Mouse (Mus musculus) myocyte (in vitro differentiated cells): ENCODE data around the gene Mag. TPM values are rescaled to one million over a fixed set of nuclear protein-coding genes. Genes with fewer than 3 reads are reported as not detected.
"Not testable (repeated sequence)": the region's sequence is repeated elsewhere in the genome, so short reads cannot be mapped to it uniquely, and the experiment has no call there.

Experiments used
- H3K27me3 ChIP-seq: one replicate; pipeline ENCODE4 v1.6.1; 2011; ENCODE audit not compliant: control insufficient read depth, insufficient read depth, insufficient read length
- H3K36me3 ChIP-seq: one replicate; pipeline ENCODE4 v1.6.1; 2011; ENCODE audit not compliant: control insufficient read depth, insufficient read depth
- H3K4me2 ChIP-seq: one replicate; pipeline ENCODE4 v1.6.1; 2011; ENCODE audit warnings: low read depth, control low read depth
- H3K4me3 ChIP-seq: one replicate; pipeline ENCODE4 v1.5.1; 2011; ENCODE audit warnings: mild to moderate bottlenecking, control low read depth, moderate library complexity
- H3K79me2 ChIP-seq: one replicate; pipeline ENCODE4 v1.6.1; 2011; ENCODE audit not compliant: control insufficient read depth, insufficient read depth
- H3ac ChIP-seq: one replicate; pipeline ENCODE4 v1.6.1; 2011; ENCODE audit not compliant: control insufficient read depth, insufficient read length
- CEBPB ChIP-seq: IDR thresholded peaks from 2 replicates; pipeline ENCODE4 v1.6.1; 2011; ENCODE audit warnings: mild to moderate bottlenecking, moderate library complexity; ENCODE audit not compliant: poor library complexity, insufficient read depth, severe bottlenecking
- E2F4 ChIP-seq: IDR thresholded peaks from one replicate; pipeline ENCODE4 v1.6.1; 2011; ENCODE audit warnings: mild to moderate bottlenecking, control low read depth, moderate library complexity; ENCODE audit not compliant: insufficient read depth
- MAX ChIP-seq: IDR thresholded peaks from one replicate; pipeline ENCODE4 v1.6.1; 2011; ENCODE audit warnings: low read depth, mild to moderate bottlenecking, control low read depth
- MYOD1 ChIP-seq, 3 experiments: IDR thresholded peaks; one replicate each; pipeline ENCODE4 v1.6.1; 2011; ENCODE audit warnings: control low read depth in 2 of 3, low read depth in 2 of 3, mild to moderate bottlenecking in 2 of 3, moderate library complexity in 1 of 3; ENCODE audit not compliant: insufficient read length in 2 of 3, control insufficient read depth in 1 of 3
- MYOG ChIP-seq, 3 experiments: IDR thresholded peaks; one replicate each; pipeline ENCODE4 v1.6.1; 2011; ENCODE audit warnings: control low read depth in 2 of 3, low read depth in 2 of 3, mild to moderate bottlenecking in 2 of 3; ENCODE audit not compliant: insufficient read length in 2 of 3, control insufficient read depth in 1 of 3, insufficient read depth in 1 of 3
- POLR2A ChIP-seq: IDR thresholded peaks from one replicate; pipeline ENCODE4 v1.6.1; 2011; ENCODE audit warnings: low read depth, mild to moderate bottlenecking, control low read depth, moderate library complexity; ENCODE audit not compliant: insufficient read length
- POLR2AphosphoS2 ChIP-seq: IDR thresholded peaks from one replicate; pipeline ENCODE4 v1.6.1; 2011; ENCODE audit warnings: low read depth, control low read depth; ENCODE audit not compliant: insufficient read length
- REST ChIP-seq: IDR thresholded peaks from one replicate; pipeline ENCODE4 v1.6.1; 2011; ENCODE audit warnings: mild to moderate bottlenecking, control low read depth, moderate library complexity; ENCODE audit not compliant: insufficient read depth, insufficient read length
- SRF ChIP-seq: IDR thresholded peaks from one replicate; pipeline ENCODE4 v1.6.1; 2011; ENCODE audit warnings: low read depth; ENCODE audit not compliant: control insufficient read depth, insufficient read length
- TCF12 ChIP-seq: IDR thresholded peaks from one replicate; pipeline ENCODE4 v1.6.1; 2011; ENCODE audit warnings: mild to moderate bottlenecking, control low read depth; ENCODE audit not compliant: poor library complexity, insufficient read depth, severe bottlenecking
- TCF3 ChIP-seq: IDR thresholded peaks from one replicate; pipeline ENCODE4 v1.6.1; 2011; ENCODE audit warnings: low read depth, control low read depth; ENCODE audit not compliant: insufficient read length
- USF1 ChIP-seq: IDR thresholded peaks from one replicate; pipeline ENCODE4 v1.6.1; 2011; ENCODE audit warnings: low read depth, mild to moderate bottlenecking, control low read depth, moderate library complexity
- polyA plus RNA-seq: library from polyadenylated mRNA; unstranded; fragments of >200 nt; fragmentation: generic; extraction: Trizol; gene quantifications from one replicate; pipeline ENCODE4 v1.2.1, GENCODE M21; 2012; ENCODE audit warnings: missing spikeins

Mag gene
- polyA plus RNA-seq, 1 experiment, result 0.01 TPM

GRCm38 (mm10) chr7:30943909-30944635, 29.4 kb upstream of the Mag start, which contains the start of gene Hamp:
TSS of gene Hamp (minus strand) at chr7:30944032.
- no peaks in the 10 kb centered on the region for H3K27me3 ChIP-seq
- H3K36me3 ChIP-seq, result no peaks in the 10 kb centered on the region
- TF ChIP-seq TCF3 (no peak), POLR2A (no peak), E2F4 (no peak), POLR2AphosphoS2 (no peak), USF1 (no peak), MYOG (IDR thresholded peaks at IDR 0.05; ENCODE audit: control insufficient read depth in 1 of 3, insufficient read depth in 1 of 3, insufficient read length in 2 of 3, low read depth in 2 of 3) (no peak), SRF (no peak), MAX (no peak), MYOD1 (IDR thresholded peaks at IDR 0.05; ENCODE audit: control insufficient read depth in 1 of 3, insufficient read length in 2 of 3, low read depth in 2 of 3) (no peak), TCF12 (no peak), REST (no peak), CEBPB (no peak)
- no peak within 1 kb of the TSS for H3ac ChIP-seq
- no peak within 1 kb of the TSS for H3K4me3 ChIP-seq
- no peak within 1 kb of the TSS for H3K4me2 ChIP-seq
- H3K79me2 ChIP-seq, result no peaks in the 10 kb centered on the region

GRCm38 (mm10) chr7:30942365-30942764, 27.7 kb upstream of the Mag start:
- not testable (repeated sequence) for H3K27me3 ChIP-seq, H3K36me3 ChIP-seq, H3K79me2 ChIP-seq, H3K4me2 ChIP-seq, H3K4me3 ChIP-seq, H3ac ChIP-seq

- H3K27me3 ChIP-seq, H3K79me2 ChIP-seq, H3ac ChIP-seq, H3K36me3 ChIP-seq, H3K4me2 ChIP-seq, H3K4me3 ChIP-seq: not testable (repeated sequence)
These were observed 25.4 kb upstream of the Mag start for GRCm38 (mm10) chr7:30940070-30940469.

- H3K4me2 ChIP-seq, H3K27me3 ChIP-seq, H3K4me3 ChIP-seq, H3ac ChIP-seq, H3K36me3 ChIP-seq, H3K79me2 ChIP-seq: not testable (repeated sequence)
These were observed 20.9 kb upstream of the Mag start for GRCm38 (mm10) chr7:30935422-30936099.

GRCm38 (mm10) chr7:30924581-30924980, 9.9 kb upstream of the Mag start, which contains the start of gene Hamp2:
TSS of gene Hamp2 (minus strand) at chr7:30924681.
- not testable (repeated sequence) for H3K79me2 ChIP-seq, H3K36me3 ChIP-seq, H3K4me3 ChIP-seq, H3K27me3 ChIP-seq, H3ac ChIP-seq, H3K4me2 ChIP-seq

- Histone ChIP-seq H3K79me2 (no peaks in the 10 kb centered on the region), H3K36me3 (no peaks in the 10 kb centered on the region), H3K4me2 (no peak overlapping the region), H3K4me3 (no peak overlapping the region), H3K27me3 (peaks cover 4% of the 10 kb centered on the region), H3ac (no peak overlapping the region)
- TF ChIP-seq POLR2A, result no peak
- no peak for TF ChIP-seq E2F4
- TF ChIP-seq MYOD1 (IDR thresholded peaks at IDR 0.05; ENCODE audit: control insufficient read depth in 1 of 3, insufficient read length in 2 of 3, low read depth in 2 of 3), result no peak
- TF ChIP-seq SRF, result no peak
- no peak for TF ChIP-seq TCF3
- TF ChIP-seq POLR2AphosphoS2, result no peak
- TF ChIP-seq USF1, result no peak
- TF ChIP-seq REST, result no peak
These were observed 9.4 kb upstream of the Mag start for GRCm38 (mm10) chr7:30924071-30924470.

GRCm38 (mm10) chr7:30922490-30922889, 7.8 kb upstream of the Mag start:
- H3K4me2 ChIP-seq, result not testable (repeated sequence)

More at GRCm38 (mm10) chr7:30922490-30922889, 7.8 kb upstream of the Mag start:
- not testable (repeated sequence) for H3ac ChIP-seq, H3K4me3 ChIP-seq, H3K36me3 ChIP-seq, H3K79me2 ChIP-seq, H3K27me3 ChIP-seq
